Mouse (Mus musculus): ENCODE measurements around the gene Olfr470. TPM values are rescaled to one million over a fixed set of nuclear protein-coding genes. Genes with fewer than 3 reads are reported as not detected.
"Not testable (repeated sequence)": the region's sequence is repeated elsewhere in the genome, so short reads cannot be mapped to it uniquely, and the experiment has no call there.

Olfr470 gene
- not detected in 2 replicates for polyA plus RNA-seq (2012; ENCODE audit: insufficient read depth, insufficient read length, missing spikeins)

- not testable (repeated sequence) for H3K27ac ChIP-seq (ENCODE audit: insufficient read depth, low read depth, low read length); H3K4me3 ChIP-seq (ENCODE audit: insufficient read depth, low read length); H3K4me1 ChIP-seq (ENCODE audit: control insufficient read depth, insufficient read depth, low read length)
Measured at GRCm38 (mm10) chr7:107847390-107847789, at the start of gene Olfr470. TSS of gene Olfr470 (minus strand) at chr7:107847490.

GRCm38 (mm10) chr7:107841719-107842118, 5.6 kb downstream of the Olfr470 start:
- H3K27ac ChIP-seq (ENCODE audit: insufficient read depth, low read depth, low read length): no peak overlapping the region
- no peaks in the 10 kb centered on the region for H3K4me1 ChIP-seq (ENCODE audit: control insufficient read depth, insufficient read depth, low read length)
- TF ChIP-seq POLR2A (IDR thresholded peaks at IDR 0.05; ENCODE audit: borderline replicate concordance, low read depth, low read length) (no peak), CTCF (IDR thresholded peaks at IDR 0.05; ENCODE audit: low read depth, low read length) (no peak)
- H3K4me3 ChIP-seq (ENCODE audit: insufficient read depth, low read length): no peak overlapping the region

GRCm38 (mm10) chr7:107825441-107825840, 21.8 kb downstream of the Olfr470 start, which contains the start of gene Olfr469:
TSS of gene Olfr469 (minus strand) at chr7:107825541.
- not testable (repeated sequence) for H3K27ac ChIP-seq (ENCODE audit: insufficient read depth, low read depth, low read length); H3K4me3 ChIP-seq (ENCODE audit: insufficient read depth, low read length); H3K4me1 ChIP-seq (ENCODE audit: control insufficient read depth, insufficient read depth, low read length)

GRCm38 (mm10) chr7:107823867-107824266, 23.4 kb downstream of the Olfr470 start:
- H3K27ac ChIP-seq (ENCODE audit: insufficient read depth, low read depth, low read length); H3K4me1 ChIP-seq (ENCODE audit: control insufficient read depth, insufficient read depth, low read length); H3K4me3 ChIP-seq (ENCODE audit: insufficient read depth, low read length): not testable (repeated sequence)

- H3K27ac ChIP-seq (ENCODE audit: insufficient read depth, low read depth, low read length): no peak overlapping the region
- no peak for TF ChIP-seq CTCF (IDR thresholded peaks at IDR 0.05; ENCODE audit: low read depth, low read length)
- no peak for TF ChIP-seq POLR2A (IDR thresholded peaks at IDR 0.05; ENCODE audit: borderline replicate concordance, low read depth, low read length)
- no peaks in the 10 kb centered on the region for H3K4me1 ChIP-seq (ENCODE audit: control insufficient read depth, insufficient read depth, low read length)
- no peak overlapping the region for H3K4me3 ChIP-seq (ENCODE audit: insufficient read depth, low read length)
Measured at GRCm38 (mm10) chr7:107819442-107819841, 27.8 kb downstream of the Olfr470 start.

- Histone ChIP-seq H3K4me1 (ENCODE audit: control insufficient read depth, insufficient read depth, low read length) (no peaks in the 10 kb centered on the region), H3K27ac (ENCODE audit: insufficient read depth, low read depth, low read length) (no peak within 1 kb of the TSS), H3K4me3 (ENCODE audit: insufficient read depth, low read length) (no peak within 1 kb of the TSS)
- TF ChIP-seq CTCF (IDR thresholded peaks at IDR 0.05; ENCODE audit: low read depth, low read length) (no peak), POLR2A (IDR thresholded peaks at IDR 0.05; ENCODE audit: borderline replicate concordance, low read depth, low read length) (no peak)
Measured at GRCm38 (mm10) chr7:107811963-107812362, 35.3 kb downstream of the Olfr470 start, which contains the start of gene Olfr467. TSS of gene Olfr467 (plus strand) at chr7:107812263.

- TF ChIP-seq POLR2A (IDR thresholded peaks at IDR 0.05; ENCODE audit: borderline replicate concordance, low read depth, low read length) (no peak), CTCF (IDR thresholded peaks at IDR 0.05; ENCODE audit: low read depth, low read length) (no peak)
- Histone ChIP-seq H3K4me3 (ENCODE audit: insufficient read depth, low read length) (no peak overlapping the region), H3K27ac (ENCODE audit: insufficient read depth, low read depth, low read length) (no peak overlapping the region), H3K4me1 (ENCODE audit: control insufficient read depth, insufficient read depth, low read length) (no peaks in the 10 kb centered on the region)
Measured at GRCm38 (mm10) chr7:107802138-107802537, 45.2 kb downstream of the Olfr470 start.

GRCm38 (mm10) chr7:107801108-107801507, 46.2 kb downstream of the Olfr470 start, which contains the start of gene Ovch2:
TSS of gene Ovch2 (minus strand) at chr7:107801208.
- H3K4me3 ChIP-seq (ENCODE audit: insufficient read depth, low read length): no peak within 1 kb of the TSS

GRCm38 (mm10) chr7:107796500-107796899, 50.8 kb downstream of the Olfr470 start:
- Histone ChIP-seq H3K27ac (ENCODE audit: insufficient read depth, low read depth, low read length) (no peak overlapping the region), H3K4me3 (ENCODE audit: insufficient read depth, low read length) (no peak overlapping the region), H3K4me1 (ENCODE audit: control insufficient read depth, insufficient read depth, low read length) (no peaks in the 10 kb centered on the region)
- TF ChIP-seq POLR2A (IDR thresholded peaks at IDR 0.05; ENCODE audit: borderline replicate concordance, low read depth, low read length) (no peak), CTCF (IDR thresholded peaks at IDR 0.05; ENCODE audit: low read depth, low read length) (no peak)

More at GRCm38 (mm10) chr7:107801108-107801507, 46.2 kb downstream of the Olfr470 start, which contains the start of gene Ovch2:
- no peak for TF ChIP-seq CTCF (IDR thresholded peaks at IDR 0.05; ENCODE audit: low read depth, low read length)
- TF ChIP-seq POLR2A (IDR thresholded peaks at IDR 0.05; ENCODE audit: borderline replicate concordance, low read depth, low read length): no peak
- H3K27ac ChIP-seq (ENCODE audit: insufficient read depth, low read depth, low read length): no peak within 1 kb of the TSS
- H3K4me1 ChIP-seq (ENCODE audit: control insufficient read depth, insufficient read depth, low read length): no peaks in the 10 kb centered on the region

Other genes with a start within 250 kb of the Olfr470 start
- not detected in 2 replicates for gene 5330417H12Rik, start 222.3 kb downstream of the Olfr470 start, polyA plus RNA-seq (2012; ENCODE audit: insufficient read depth, insufficient read length, missing spikeins)
- not detected in 2 replicates for gene Cyb5r2, start 89.5 kb downstream of the Olfr470 start, polyA plus RNA-seq (2012; ENCODE audit: insufficient read depth, insufficient read length, missing spikeins)
- gene Ovch2, start 46.3 kb downstream of the Olfr470 start, polyA plus RNA-seq (2012; ENCODE audit: insufficient read depth, insufficient read length, missing spikeins): not detected in 2 replicates
- gene Olfr467, start 35.2 kb downstream of the Olfr470 start, polyA plus RNA-seq (2012; ENCODE audit: insufficient read depth, insufficient read length, missing spikeins): not detected in 2 replicates
- gene Olfr469, start 21.9 kb downstream of the Olfr470 start, polyA plus RNA-seq (2012; ENCODE audit: insufficient read depth, insufficient read length, missing spikeins): not detected in 2 replicates
- gene Olfr472, start 50.4 kb upstream of the Olfr470 start, polyA plus RNA-seq (2012; ENCODE audit: insufficient read depth, insufficient read length, missing spikeins): not detected in 2 replicates
- not detected in 2 replicates for gene Olfr473, start 83.0 kb upstream of the Olfr470 start, polyA plus RNA-seq (2012; ENCODE audit: insufficient read depth, insufficient read length, missing spikeins)
- not detected in 2 replicates for gene Olfr474, start 107.2 kb upstream of the Olfr470 start, polyA plus RNA-seq (2012; ENCODE audit: insufficient read depth, insufficient read length, missing spikeins)
- gene Olfr476, start 117.3 kb upstream of the Olfr470 start, polyA plus RNA-seq (2012; ENCODE audit: insufficient read depth, insufficient read length, missing spikeins): not detected in 2 replicates
- gene Olfr477, start 139.2 kb upstream of the Olfr470 start, polyA plus RNA-seq (2012; ENCODE audit: insufficient read depth, insufficient read length, missing spikeins): 0.29 TPM in 1 of 2 replicates, not detected in the other
- gene Olfr478, start 186.5 kb upstream of the Olfr470 start, polyA plus RNA-seq (2012; ENCODE audit: insufficient read depth, insufficient read length, missing spikeins): not detected in 2 replicates
- gene Olfr479, start 203.2 kb upstream of the Olfr470 start, polyA plus RNA-seq (2012; ENCODE audit: insufficient read depth, insufficient read length, missing spikeins): not detected in 2 replicates
- gene Olfr480, start 219.9 kb upstream of the Olfr470 start, polyA plus RNA-seq (2012; ENCODE audit: insufficient read depth, insufficient read length, missing spikeins): not detected in 2 replicates
- 0.31 TPM in 1 of 2 replicates, not detected in the other for gene Olfr481, start 232.4 kb upstream of the Olfr470 start, polyA plus RNA-seq (2012; ENCODE audit: insufficient read depth, insufficient read length, missing spikeins)

All from bone marrow macrophage, adult 2 months (primary cell).